Mouse (Mus musculus): ENCODE measurements at regions not wholly inside any gene's neighbourhood (a gene's known extent, or its start where the extent isn't known, plus 50 kb on each side); places are given as distances from the start of the nearest gene placed in this dataset.

DNA sequence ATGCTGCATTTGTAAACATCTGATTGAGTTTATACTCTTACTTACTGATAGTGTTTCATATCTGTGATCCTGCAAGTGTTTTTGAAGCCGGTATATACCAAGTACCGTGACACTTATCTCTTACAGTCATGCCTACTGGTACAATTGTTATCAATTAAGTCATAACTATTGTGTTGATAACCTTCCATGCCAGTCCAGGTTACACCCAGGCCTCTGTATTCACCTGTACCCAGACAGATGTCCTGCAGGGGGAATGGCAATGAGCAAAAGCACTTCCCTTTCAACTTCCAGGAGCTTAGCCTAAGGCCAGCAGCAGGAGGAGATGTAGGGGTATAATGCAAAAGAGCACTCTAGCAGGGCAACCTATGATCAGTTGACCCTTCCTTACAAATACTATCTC lies 232.2 kb upstream of the Jun start:
- TF ChIP-seq CTCF (IDR thresholded peaks at IDR 0.05; ENCODE audit: low read depth, low read length) (no peak), POLR2A (IDR thresholded peaks at IDR 0.05; ENCODE audit: extremely low read depth, insufficient read depth, low read length) (no peak)

All from liver, adult 2 months (tissue).